Mouse (Mus musculus) kidney, postnatal 36 days (tissue): Measurements from ENCODE around the gene Btbd35f30.
"Not testable (repeated sequence)": the region's sequence is repeated elsewhere in the genome, so short reads cannot be mapped to it uniquely, and the experiment has no call there.

Experiments
- DNase-seq, 2 experiments: peaks; one replicate each; pipeline ENCODE4 v3.0.0; 2021 to 2022; ENCODE audit warnings: mixed read lengths in 2 of 2

Btbd35f30 gene

GRCm38 (mm10) chrX:32894325-32894724 is at the start of gene Btbd35f30:
TSS of gene Btbd35f30 (plus strand) at chrX:32894625.
- DNase-seq, result not testable (repeated sequence)

- DNase-seq, result not testable (repeated sequence)
Measured at GRCm38 (mm10) chrX:32941468-32941867, 47.0 kb downstream of the Btbd35f30 start, which contains the start of gene Gm21789. TSS of gene Gm21789 (plus strand) at chrX:32941768.
